8 mouse cellular contexts compared by ENCODE assay signal in the genomic region with DNA sequence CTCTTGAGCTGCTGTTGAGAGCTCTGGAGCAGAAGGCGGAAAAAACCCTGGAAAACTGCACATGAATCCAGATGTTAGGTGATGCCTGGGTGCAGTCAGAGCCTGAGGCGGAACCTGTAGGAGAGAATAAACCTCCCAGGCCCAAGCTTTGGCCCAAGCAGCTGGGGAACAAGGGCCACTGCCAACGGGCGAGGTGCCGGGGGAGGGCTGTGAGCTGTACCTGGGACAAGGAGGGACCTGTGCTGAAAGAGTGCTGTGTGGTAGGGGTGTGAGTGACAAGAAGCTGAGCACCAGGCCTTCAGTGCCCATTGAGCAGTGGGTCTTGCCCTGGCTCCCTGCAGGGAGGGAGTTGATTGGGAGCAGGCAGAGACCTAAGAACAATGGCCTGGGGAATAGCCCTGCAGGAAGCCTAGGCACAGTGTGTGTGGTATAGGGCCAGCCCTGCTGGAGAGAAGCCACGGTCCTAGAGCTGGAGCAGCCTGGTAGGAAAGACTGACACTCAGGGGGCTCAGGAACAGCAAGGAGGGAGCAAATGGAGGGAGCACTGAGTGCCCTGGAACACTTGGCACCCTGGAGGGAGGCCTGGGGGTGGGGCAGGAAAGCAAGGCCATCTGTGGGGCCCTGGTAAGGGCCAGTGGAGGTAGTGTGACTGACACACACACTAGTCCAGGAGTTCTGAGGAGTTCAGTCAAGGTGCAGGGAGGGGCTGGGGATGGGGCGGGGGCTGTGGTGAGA. TPM values are rescaled to one million over a fixed set of nuclear protein-coding genes. Genes with fewer than 3 reads are reported as not detected.
DNase-seq lines count a peak whose midpoint lies in the region; ATAC-seq and TF ChIP-seq lines count a peak whose summit lies in the region.

No protein-coding gene starts in this region.

- H3K27me3 ChIP-seq in kidney, embryonic 14.5 days (ENCODE audit: control insufficient read depth, insufficient read depth, low read length): no peaks in the 10 kb centered on the region
- H3K27me3 ChIP-seq in embryonic facial prominence, embryonic 12.5 days: no peaks in the 10 kb centered on the region
- no peaks in the 10 kb centered on the region for H3K27me3 ChIP-seq in intestine, postnatal 0 days (replicated peaks; ENCODE audit: control insufficient read depth, insufficient read depth, low read length)

- no peaks in the 10 kb centered on the region for H3K9me3 ChIP-seq in kidney, embryonic 14.5 days (ENCODE audit: control insufficient read depth, low read length)
- no peaks in the 10 kb centered on the region for H3K9me3 ChIP-seq in embryonic facial prominence, embryonic 12.5 days
- no peaks in the 10 kb centered on the region for H3K9me3 ChIP-seq in intestine, postnatal 0 days (ENCODE audit: control insufficient read depth)

- H3K4me1 ChIP-seq in kidney, embryonic 14.5 days (ENCODE audit: control insufficient read depth, insufficient read depth, low read length): peaks cover 28% of the 10 kb centered on the region
- peaks cover 37% of the 10 kb centered on the region for H3K4me1 ChIP-seq in embryonic facial prominence, embryonic 12.5 days
- peaks cover 19% of the 10 kb centered on the region for H3K4me1 ChIP-seq in intestine, postnatal 0 days (replicated peaks; ENCODE audit: control insufficient read depth, insufficient read depth, low read length)

- H3K36me3 ChIP-seq in kidney, embryonic 14.5 days (ENCODE audit: control insufficient read depth, insufficient read depth, low read length): no peaks in the 10 kb centered on the region
- no peaks in the 10 kb centered on the region for H3K36me3 ChIP-seq in embryonic facial prominence, embryonic 12.5 days
- H3K36me3 ChIP-seq in intestine, postnatal 0 days (ENCODE audit: control insufficient read depth, insufficient read depth): no peaks in the 10 kb centered on the region

- peak; percentile 43 for ATAC-seq in kidney, embryonic 14.5 days (ENCODE audit: low FRiP score, low TSS enrichment)
- peak; percentile 57; the same call in 1 of the 2 replicates for ATAC-seq in embryonic facial prominence, embryonic 12.5 days (ENCODE audit: insufficient number of reproducible peaks, insufficient read depth, low FRiP score, low TSS enrichment)
- peak; percentile 68 for ATAC-seq in intestine, postnatal 0 days
- ATAC-seq in neutrophil, adult 5-6 weeks (ENCODE audit: extremely low read depth, insufficient number of reproducible peaks, low FRiP score, poor library complexity, severe bottlenecking): 0 out of 2 replicates have a peak, but pooled peaks have one; percentile 21

- no peak for DNase-seq in kidney, adult 8-10 months
- DNase-seq in lung, postnatal 25 days (ENCODE audit: low spot score): no peak
- no peak for DNase-seq in frontal cortex, postnatal 14 days (ENCODE audit: low spot score in 2 of 2)
- DNase-seq in frontal cortex, postnatal 10 days (ENCODE audit: low spot score in 2 of 2): no peak

- no peak for TF ChIP-seq CTCF in intestine, postnatal 0 days (IDR thresholded peaks at IDR 0.05; ENCODE audit: low read depth)

- H3K9ac ChIP-seq in kidney, embryonic 14.5 days (ENCODE audit: low read depth, low read length): no peak overlapping the region
- peak overlapping the region; percentile 25; the same call in 1 of the 2 replicates for H3K9ac ChIP-seq in embryonic facial prominence, embryonic 12.5 days
- 0 out of 2 replicates have a peak overlapping the region, but pooled peaks have one; percentile 31 for H3K9ac ChIP-seq in intestine, postnatal 0 days (ENCODE audit: low read depth, low read length)

- no peak overlapping the region for H3K4me2 ChIP-seq in kidney, embryonic 14.5 days (replicated peaks; ENCODE audit: low read depth, low read length)
- no peak overlapping the region for H3K4me2 ChIP-seq in embryonic facial prominence, embryonic 12.5 days (replicated peaks)
- H3K4me2 ChIP-seq in intestine, postnatal 0 days (replicated peaks; ENCODE audit: low read depth): 0 out of 2 replicates have a peak overlapping the region, but pooled peaks have one; percentile 17

- WGBS in kidney, embryonic 14.5 days: 50% methylated on average over 7 of the region's 7 CpGs
- WGBS in embryonic facial prominence, embryonic 12.5 days: 42% methylated on average over 7 of the region's 7 CpGs
- 53% methylated on average over 7 of the region's 7 CpGs for WGBS in intestine, postnatal 0 days

- H3K4me3 ChIP-seq in kidney, embryonic 14.5 days (ENCODE audit: low read length): no peak overlapping the region
- H3K4me3 ChIP-seq in embryonic facial prominence, embryonic 12.5 days: no peak overlapping the region
- H3K4me3 ChIP-seq in intestine, postnatal 0 days (ENCODE audit: low read depth, low read length): no peak overlapping the region

- no peak overlapping the region for H3K27ac ChIP-seq in kidney, embryonic 14.5 days (ENCODE audit: low read depth, low read length)
- peak overlapping the region; percentile 32 for H3K27ac ChIP-seq in embryonic facial prominence, embryonic 12.5 days
- H3K27ac ChIP-seq in intestine, postnatal 0 days (ENCODE audit: low read depth, low read length): 0 out of 2 replicates have a peak overlapping the region, but pooled peaks have one; percentile 28

RNA-seq across cellular contexts. Expression of a gene that starts 17.3 kb away (rescaled TPM):
- 39.2 and 39.5 TPM in 2 replicates for polyA plus RNA-seq in kidney, embryonic 14.5 days (2014; fragmentation: Nextera tagmentation; extraction: Ambion mirVana)
- 46.0 and 55.6 TPM in 2 replicates for polyA plus RNA-seq in embryonic facial prominence, embryonic 12.5 days (2016; fragmentation: Nextera tagmentation; extraction: Ambion mirVana)
- 9.4 and 9.5 TPM in 2 replicates for polyA plus RNA-seq in intestine, postnatal 0 days (2015; fragmentation: Nextera tagmentation; extraction: Ambion mirVana)
- total RNA-seq in neutrophil, adult 5-6 weeks (2017): 46.5 and 88.3 TPM in 2 replicates

RNA-seq across cellular contexts. Expression of a gene that starts 22.2 kb away (rescaled TPM):
- not detected in 2 replicates for polyA plus RNA-seq in kidney, embryonic 14.5 days (2014; fragmentation: Nextera tagmentation; extraction: Ambion mirVana)
- polyA plus RNA-seq in embryonic facial prominence, embryonic 12.5 days (2016; fragmentation: Nextera tagmentation; extraction: Ambion mirVana): not detected in 2 replicates
- 10.1 and 11.1 TPM in 2 replicates for polyA plus RNA-seq in intestine, postnatal 0 days (2015; fragmentation: Nextera tagmentation; extraction: Ambion mirVana)
- not detected in 2 replicates for total RNA-seq in neutrophil, adult 5-6 weeks (2017)

RNA-seq across cellular contexts. Expression of a gene that starts 59.4 kb away (rescaled TPM):
- 16.8 and 25.9 TPM in 2 replicates for polyA plus RNA-seq in kidney, embryonic 14.5 days (2014; fragmentation: Nextera tagmentation; extraction: Ambion mirVana)
- 17.4 and 17.5 TPM in 2 replicates for polyA plus RNA-seq in embryonic facial prominence, embryonic 12.5 days (2016; fragmentation: Nextera tagmentation; extraction: Ambion mirVana)
- 4.7 and 6.1 TPM in 2 replicates for polyA plus RNA-seq in intestine, postnatal 0 days (2015; fragmentation: Nextera tagmentation; extraction: Ambion mirVana)
- total RNA-seq in neutrophil, adult 5-6 weeks (2017): 4.5 and 4.9 TPM in 2 replicates

Comparison
In these comparisons a context has a peak if more than half of its experiments do, and no peak if none do; other contexts are left out.
1. RNA of a gene that starts 22.2 kb away (polyA plus RNA-seq): 10.1 to 11.1 TPM in intestine, postnatal 0 days; not detected in embryonic facial prominence, embryonic 12.5 days and not detected in kidney, embryonic 14.5 days; every median in the first group is over 10 times any median in the second.
2. Peak in every context shown above with its lines, with median percentiles within 50 percentile points of each other: ATAC-seq.